Mouse (Mus musculus) lung, embryonic 16.5 days (tissue): ENCODE results near the gene Rps27a. TPM values are rescaled to one million over a fixed set of nuclear protein-coding genes. Genes with fewer than 3 reads are reported as not detected.
A peak's percentile ranks its signal among the peaks of the same experiment; 100 is the strongest.

Source experiments
- ATAC-seq: fragments of 200-750 bp; cut with Nextera tagmentation; 2 replicates; pipeline ENCODE4 v1.8.0; 2017; ENCODE audit warnings: low read depth, mild to moderate bottlenecking, moderate library complexity
- H3K27ac ChIP-seq: fragments of 300-500 bp; sonication (generic); 2 replicates; pipeline ENCODE4 v1.5.1; 2014; ENCODE audit warnings: mild to moderate bottlenecking, control low read depth, low read length
- H3K27me3 ChIP-seq: fragments of 300-500 bp; sonication (generic); 2 replicates; pipeline ENCODE4 v1.6.1; 2014; ENCODE audit warnings: low read depth, low read length, mixed read lengths; ENCODE audit not compliant: control insufficient read depth, insufficient read depth
- H3K36me3 ChIP-seq: fragments of 300-500 bp; sonication (generic); 2 replicates; pipeline ENCODE4 v1.6.1; 2014; ENCODE audit warnings: low read length; ENCODE audit not compliant: control insufficient read depth, insufficient read depth
- H3K4me1 ChIP-seq: fragments of 300-500 bp; sonication (generic); replicated peaks from 2 replicates; pipeline ENCODE4 v1.6.1; 2014; ENCODE audit warnings: low read length, mixed read lengths; ENCODE audit not compliant: control insufficient read depth, insufficient read depth
- H3K4me2 ChIP-seq: fragments of 300-500 bp; sonication (generic); 2 replicates; pipeline ENCODE4 v1.6.1; 2014; ENCODE audit warnings: low read depth, low read length, control low read depth
- H3K4me3 ChIP-seq: fragments of 300-500 bp; sonication (generic); 2 replicates; pipeline ENCODE4 v1.5.1; 2014; ENCODE audit warnings: mild to moderate bottlenecking, low read length, control low read depth
- H3K9ac ChIP-seq: fragments of 300-500 bp; sonication (generic); 2 replicates; pipeline ENCODE4 v1.6.1; 2014; ENCODE audit warnings: low read length, control low read depth
- H3K9me3 ChIP-seq: fragments of 300-500 bp; sonication (generic); 2 replicates; pipeline ENCODE4 v1.6.1; 2016; ENCODE audit warnings: low read length; ENCODE audit not compliant: control insufficient read depth
- WGBS: fragments of 180-500 bp; shearing (Covaris S2); extraction: QIAGEN DNeasy Blood & Tissue Kit; methylation state at CpG from one replicate; pipeline ENCODE4 v1.1.7; 2014; 5-methylcytosine and 5-hydroxymethylcytosine counted together
- polyA plus RNA-seq: library from polyadenylated mRNA; unstranded; fragments of >200 nt; fragmentation: Nextera tagmentation; extraction: Ambion mirVana; gene quantifications from 2 replicates; pipeline ENCODE4 v1.2.1, GENCODE M21; 2015

The Rps27a gene
- polyA plus RNA-seq, result 974 and 1,066 TPM in 2 replicates

DNA sequence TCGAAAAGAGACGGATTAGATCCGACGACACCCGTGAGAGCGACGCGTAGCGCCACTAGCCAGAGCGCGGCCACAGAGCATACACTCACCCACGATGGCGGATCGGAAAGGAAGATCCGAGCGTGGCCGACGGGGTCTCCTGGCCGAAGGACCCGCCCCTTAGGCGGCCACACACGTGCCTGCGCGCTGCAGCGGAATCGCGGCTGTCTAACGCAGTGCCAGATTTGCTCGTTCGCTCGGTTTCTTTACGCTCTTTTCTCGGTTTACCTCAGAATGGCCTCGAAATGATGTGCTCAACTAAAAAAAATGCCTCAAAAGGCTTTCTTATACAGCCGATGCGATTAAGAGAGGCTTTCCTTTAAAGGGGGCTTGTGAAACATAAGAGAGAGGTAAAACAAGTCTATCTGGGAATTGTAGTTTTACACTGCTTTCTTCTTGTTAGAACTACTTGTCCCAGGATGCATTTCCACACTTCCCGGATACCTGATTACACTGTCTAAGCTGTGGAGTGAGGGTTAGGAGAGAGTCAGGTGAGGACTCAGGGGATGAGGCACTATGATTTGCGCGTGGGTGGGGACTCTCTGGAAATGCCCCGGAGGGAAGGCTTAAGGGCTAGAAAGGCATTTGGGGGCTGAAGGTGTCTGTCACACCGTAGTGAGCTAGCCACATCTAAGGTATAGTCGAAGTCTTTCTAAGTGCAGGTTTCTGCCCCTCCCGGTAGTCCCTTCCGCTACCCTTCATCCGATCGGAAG is at the start of gene Rps27a, which contains the start of gene Clhc1:
Rps27a (minus strand) TSS at position 358 of the 752 bp plus-strand sequence.
Clhc1 (plus strand) TSS at position 199 of the 752 bp plus-strand sequence.
- Histone ChIP-seq H3K36me3 (peaks cover 18% of the 10 kb centered on the region), H3K9me3 (no peaks in the 10 kb centered on the region), H3K4me3 (peak within 1 kb of the TSS; percentile 88), H3K4me2 (peak within 1 kb of the TSS; percentile 72), H3K27ac (peak within 1 kb of the TSS; percentile 69), H3K9ac (peak within 1 kb of the TSS; percentile 92), H3K27me3 (no peaks in the 10 kb centered on the region), H3K4me1 (peaks cover 10% of the 10 kb centered on the region)
- WGBS, result under 1% methylated on average over 46 of the region's 46 CpGs
- ATAC-seq, result peak; percentile 97

DNA sequence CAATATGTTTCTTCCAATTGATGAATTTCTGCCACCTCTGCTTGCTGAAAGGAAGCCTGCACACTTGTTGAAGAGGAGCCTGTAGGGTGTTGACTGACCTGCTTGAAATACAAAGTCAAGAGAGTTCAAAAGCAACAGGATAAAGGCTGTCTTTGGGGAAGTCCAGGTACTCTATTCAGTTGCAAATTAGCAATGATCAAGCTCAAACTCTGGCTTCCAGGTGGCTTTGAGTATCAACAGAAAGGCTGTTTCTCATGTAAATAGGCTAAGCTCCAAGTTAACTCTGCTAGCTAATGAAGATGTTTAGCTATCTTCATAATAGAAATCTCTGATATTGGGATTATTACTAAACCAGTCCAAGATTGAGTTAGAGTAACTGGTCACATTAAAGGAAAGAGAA is 49.2 kb upstream of the Rps27a start:
- Histone ChIP-seq H3K9ac (no peak overlapping the region), H3K9me3 (no peaks in the 10 kb centered on the region), H3K27ac (no peak overlapping the region), H3K4me2 (no peak overlapping the region), H3K36me3 (no peaks in the 10 kb centered on the region), H3K4me3 (no peak overlapping the region), H3K27me3 (no peaks in the 10 kb centered on the region), H3K4me1 (0 out of 2 replicates have a peak, but pooled peaks cover 2% of the 10 kb centered on the region)
- ATAC-seq, result no peak

GRCm38 (mm10) chr11:29595217-29595616 is 47.3 kb upstream of the Rps27a start:
- H3K36me3 ChIP-seq, result no peaks in the 10 kb centered on the region
- 0 out of 2 replicates have a peak, but pooled peaks cover 2% of the 10 kb centered on the region for H3K4me1 ChIP-seq
- no peak overlapping the region for H3K27ac ChIP-seq
- H3K9ac ChIP-seq, result no peak overlapping the region
- no peaks in the 10 kb centered on the region for H3K27me3 ChIP-seq
- no peak overlapping the region for H3K4me2 ChIP-seq
- 0 out of 2 replicates have a peak, but pooled peaks have one; percentile 43 for ATAC-seq
- no peaks in the 10 kb centered on the region for H3K9me3 ChIP-seq
- no peak overlapping the region for H3K4me3 ChIP-seq

DNA sequence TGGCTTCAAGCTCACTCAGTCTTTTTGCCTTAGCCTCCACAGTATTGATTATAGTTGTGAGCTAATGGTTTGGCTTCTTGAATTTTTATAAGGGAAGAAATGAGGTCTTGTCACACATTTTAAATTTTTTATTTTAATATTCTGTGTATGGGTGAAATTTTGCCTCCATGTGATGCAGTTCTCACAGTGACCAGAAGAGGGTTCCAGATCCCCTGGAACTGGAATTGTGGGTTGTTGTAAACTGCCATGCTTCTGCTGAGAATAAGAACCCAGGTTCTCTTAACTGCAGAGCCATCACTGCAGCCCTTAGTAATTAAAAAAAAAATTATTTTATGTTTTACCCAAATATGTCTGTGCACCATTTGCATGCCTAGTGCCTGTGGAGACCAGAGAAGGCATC is 31.7 kb upstream of the Rps27a start:
- H3K36me3 ChIP-seq, result no peaks in the 10 kb centered on the region
- H3K9ac ChIP-seq, result no peak overlapping the region
- H3K27me3 ChIP-seq, result no peaks in the 10 kb centered on the region
- H3K4me3 ChIP-seq, result no peak overlapping the region
- H3K4me1 ChIP-seq, result no peaks in the 10 kb centered on the region
- H3K4me2 ChIP-seq, result no peak overlapping the region
- ATAC-seq, result no peak
- H3K27ac ChIP-seq, result no peak overlapping the region
- H3K9me3 ChIP-seq, result peaks cover 2% of the 10 kb centered on the region; the same call in 1 of the 2 replicates

DNA sequence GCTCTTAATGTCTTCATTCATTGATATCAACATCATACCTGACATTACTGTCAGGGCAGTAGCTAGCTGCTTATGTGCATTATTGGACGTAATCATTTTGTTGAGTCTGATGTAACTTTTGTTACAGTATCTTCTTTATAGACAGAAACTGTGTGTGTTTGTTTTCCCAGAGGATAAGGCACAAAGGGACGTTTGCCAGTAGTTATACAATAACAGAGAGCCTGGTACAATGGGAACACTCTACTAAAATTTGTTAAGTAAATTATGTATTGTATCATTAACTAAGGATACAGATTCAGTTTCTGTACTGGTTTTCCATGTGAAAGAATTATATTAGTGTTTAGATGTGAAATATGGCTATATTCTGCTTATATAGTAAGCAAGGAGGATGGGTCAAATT is 24.7 kb upstream of the Rps27a start:
- H3K4me3 ChIP-seq, result no peak overlapping the region
- H3K4me1 ChIP-seq, result no peaks in the 10 kb centered on the region
- H3K36me3 ChIP-seq, result no peaks in the 10 kb centered on the region
- no peaks in the 10 kb centered on the region for H3K9me3 ChIP-seq
- 55% methylated on average over 2 of the region's 2 CpGs for WGBS
- ATAC-seq, result no peak
- H3K27me3 ChIP-seq, result no peaks in the 10 kb centered on the region
- no peak overlapping the region for H3K9ac ChIP-seq
- no peak overlapping the region for H3K27ac ChIP-seq
- no peak overlapping the region for H3K4me2 ChIP-seq

GRCm38 (mm10) chr11:29571536-29571935 is 23.6 kb upstream of the Rps27a start:
- no peak for ATAC-seq
- Histone ChIP-seq H3K27ac (no peak overlapping the region), H3K9ac (no peak overlapping the region), H3K4me3 (no peak overlapping the region), H3K9me3 (no peaks in the 10 kb centered on the region), H3K4me2 (no peak overlapping the region), H3K27me3 (no peaks in the 10 kb centered on the region), H3K4me1 (no peaks in the 10 kb centered on the region), H3K36me3 (no peaks in the 10 kb centered on the region)
- 20% methylated on average over 3 of the region's 3 CpGs for WGBS

DNA sequence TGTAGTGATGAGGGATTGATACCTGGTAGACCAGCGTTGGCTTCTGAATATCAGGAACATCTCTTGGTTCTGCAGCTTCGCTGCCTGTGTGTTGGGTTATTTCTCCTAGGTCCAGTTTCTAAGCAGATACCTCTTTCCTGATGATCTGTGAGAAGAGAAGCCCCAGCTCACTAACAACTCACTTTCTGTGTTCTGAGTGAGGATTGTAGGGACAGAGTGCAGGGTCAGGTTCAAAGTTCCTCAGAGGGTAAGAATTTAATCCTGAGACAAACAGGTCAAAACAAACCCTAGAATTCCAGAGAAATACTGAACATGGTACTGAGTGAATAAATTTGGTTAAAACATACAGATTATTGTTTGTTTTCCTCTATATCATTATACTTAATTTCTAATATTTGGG is 15.5 kb upstream of the Rps27a start:
- WGBS, result 87% methylated on average over 2 of the region's 2 CpGs
- Histone ChIP-seq H3K9ac (no peak overlapping the region), H3K4me3 (no peak overlapping the region), H3K36me3 (no peaks in the 10 kb centered on the region), H3K9me3 (no peaks in the 10 kb centered on the region), H3K4me2 (no peak overlapping the region), H3K27me3 (no peaks in the 10 kb centered on the region), H3K27ac (no peak overlapping the region), H3K4me1 (no peaks in the 10 kb centered on the region)
- no peak for ATAC-seq

DNA sequence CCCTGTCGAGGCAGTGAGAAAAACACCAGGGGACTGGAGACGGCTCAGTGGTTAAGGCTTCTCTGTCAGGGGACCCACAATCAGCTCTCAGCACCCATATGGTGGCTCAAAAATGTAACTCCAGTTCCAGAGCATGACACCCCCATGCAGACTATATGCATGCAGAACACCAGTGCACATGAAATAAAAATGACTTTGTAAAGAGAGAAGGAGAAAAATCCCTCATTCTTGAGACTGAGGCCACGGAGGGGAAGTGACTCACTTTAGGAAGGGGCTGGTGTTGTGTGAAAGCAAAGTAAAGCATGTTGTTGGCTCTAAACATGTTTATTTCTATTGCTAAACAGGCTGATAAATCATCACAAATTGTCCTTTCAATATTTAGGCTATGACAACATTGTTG is 13.1 kb upstream of the Rps27a start:
- H3K9ac ChIP-seq, result no peak overlapping the region
- H3K4me2 ChIP-seq, result no peak overlapping the region
- H3K4me3 ChIP-seq, result no peak overlapping the region
- 78% methylated on average over 3 of the region's 3 CpGs for WGBS
- no peaks in the 10 kb centered on the region for H3K36me3 ChIP-seq
- no peak for ATAC-seq
- no peaks in the 10 kb centered on the region for H3K4me1 ChIP-seq
- no peaks in the 10 kb centered on the region for H3K9me3 ChIP-seq
- H3K27ac ChIP-seq, result no peak overlapping the region
- no peaks in the 10 kb centered on the region for H3K27me3 ChIP-seq

GRCm38 (mm10) chr11:29560452-29560851 is 12.5 kb upstream of the Rps27a start:
- Histone ChIP-seq H3K27me3 (no peaks in the 10 kb centered on the region), H3K27ac (no peak overlapping the region), H3K9ac (no peak overlapping the region), H3K9me3 (no peaks in the 10 kb centered on the region), H3K36me3 (no peaks in the 10 kb centered on the region), H3K4me3 (no peak overlapping the region), H3K4me2 (no peak overlapping the region), H3K4me1 (no peaks in the 10 kb centered on the region)
- ATAC-seq, result no peak
- 75% methylated on average over 9 of the region's 9 CpGs for WGBS
